Mouse (Mus musculus): ENCODE data around the gene Arhgef28. TPM values are rescaled to one million over a fixed set of nuclear protein-coding genes. Genes with fewer than 3 reads are reported as not detected.

The Arhgef28 gene
- total and polyA plus RNA-seq, 3 experiments = not detected

- Histone ChIP-seq H3K4me3 (ENCODE audit: control insufficient read depth in 1 of 2, insufficient read depth in 1 of 2, low read depth in 2 of 2, low read length in 2 of 2) (no peak overlapping the region), H3K27ac (ENCODE audit: control insufficient read depth, low read depth, low read length) (no peak overlapping the region), H3K9ac (ENCODE audit: control insufficient read depth, low read depth, low read length, poor library complexity, severe bottlenecking) (no peak overlapping the region), H3K79me2 (ENCODE audit: control insufficient read depth, insufficient read depth, low read length, poor library complexity) (no peaks in the 10 kb centered on the region), H3K36me3 (ENCODE audit: control insufficient read depth in 1 of 2, insufficient read depth in 2 of 2, low read length in 2 of 2) (no peaks in the 10 kb centered on the region), H3K9me3 (replicated peaks; ENCODE audit: insufficient read depth, low read length) (no peaks in the 10 kb centered on the region), H3K4me1 (ENCODE audit: control insufficient read depth in 1 of 2, insufficient read depth in 2 of 2, low read length in 2 of 2) (no peaks in the 10 kb centered on the region), H3K27me3 (ENCODE audit: control insufficient read depth in 1 of 2, insufficient read depth in 2 of 2, low read length in 2 of 2) (no peaks in the 10 kb centered on the region)
- no peak for TF ChIP-seq ETS1 (IDR thresholded peaks at IDR 0.05; ENCODE audit: low read depth, low read length)
- TF ChIP-seq ELF1 (IDR thresholded peaks at IDR 0.05; ENCODE audit: low read depth, low read length) = no peak
- no peak for TF ChIP-seq USF2 (IDR thresholded peaks at IDR 0.05; ENCODE audit: borderline replicate concordance in 1 of 2, insufficient read depth in 1 of 2, low read depth in 1 of 2, low read length in 2 of 2)
- TF ChIP-seq POLR2A (IDR thresholded peaks at IDR 0.05; ENCODE audit: control insufficient read depth in 1 of 2, insufficient read depth in 1 of 2, low read depth in 1 of 2, low read length in 2 of 2, poor library complexity in 1 of 2) = no peak
- TF ChIP-seq MYB (IDR thresholded peaks at IDR 0.05; ENCODE audit: low read depth, low read length) = no peak
- TF ChIP-seq ZNF384 (IDR thresholded peaks at IDR 0.05; ENCODE audit: low read depth, low read length) = no peak
- no peak for TF ChIP-seq MAFK (IDR thresholded peaks at IDR 0.05; ENCODE audit: borderline replicate concordance, low read depth, low read length)
- no peak for TF ChIP-seq GABPA (IDR thresholded peaks at IDR 0.05; ENCODE audit: low read depth, low read length)
- no peak for TF ChIP-seq MYC (IDR thresholded peaks at IDR 0.05; ENCODE audit: low read depth, low read length)
- TF ChIP-seq MEF2A (IDR thresholded peaks at IDR 0.05; ENCODE audit: extremely low read depth, insufficient replicate concordance, low read depth, low read length, poor library complexity, severe bottlenecking) = no peak
- TF ChIP-seq RCOR1 (IDR thresholded peaks at IDR 0.05; ENCODE audit: low read depth, low read length) = no peak
- TF ChIP-seq ZMIZ1 (IDR thresholded peaks at IDR 0.05; ENCODE audit: low read depth, low read length) = no peak
- TF ChIP-seq TBP (IDR thresholded peaks at IDR 0.05; ENCODE audit: low read depth, low read length) = no peak
- no peak for TF ChIP-seq POLR2AphosphoS2 (IDR thresholded peaks at IDR 0.05; ENCODE audit: low read length)
- TF ChIP-seq ZC3H11A (IDR thresholded peaks at IDR 0.05; ENCODE audit: low read depth, low read length) = no peak
- no peak for DNase-seq (ENCODE audit: low read depth, low spot score)
Measured at GRCm38 (mm10) chr13:98002598-98002997, 203.6 kb downstream of the Arhgef28 start.

DNA sequence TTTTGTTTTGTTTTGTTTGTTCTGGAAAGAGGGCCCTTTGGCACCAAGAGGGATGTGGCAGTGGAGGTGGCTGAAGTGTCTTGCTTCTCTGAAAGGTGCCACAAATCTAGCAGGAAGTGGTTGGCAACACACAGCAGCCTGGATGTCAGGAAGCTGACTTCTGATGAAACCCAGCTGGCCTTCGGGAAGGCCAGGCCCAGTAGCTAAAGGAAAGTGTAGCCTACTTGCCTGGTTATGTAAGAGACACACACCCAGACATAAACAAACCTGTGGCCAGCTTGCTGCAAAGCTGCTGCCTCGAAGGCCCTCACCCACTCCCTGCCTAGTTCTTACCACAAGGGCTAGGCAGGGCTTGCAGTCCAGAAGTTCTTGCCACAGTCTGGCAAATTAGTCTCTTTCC lies 204.1 kb downstream of the Arhgef28 start:
- H3K4me1 ChIP-seq (ENCODE audit: control insufficient read depth in 1 of 2, insufficient read depth in 2 of 2, low read length in 2 of 2) = no peaks in the 10 kb centered on the region
- no peaks in the 10 kb centered on the region for H3K79me2 ChIP-seq (ENCODE audit: control insufficient read depth, insufficient read depth, low read length, poor library complexity)
- H3K27me3 ChIP-seq (ENCODE audit: control insufficient read depth in 1 of 2, insufficient read depth in 2 of 2, low read length in 2 of 2) = no peaks in the 10 kb centered on the region
- H3K4me3 ChIP-seq (ENCODE audit: control insufficient read depth in 1 of 2, insufficient read depth in 1 of 2, low read depth in 2 of 2, low read length in 2 of 2) = no peak overlapping the region
- H3K9ac ChIP-seq (ENCODE audit: control insufficient read depth, low read depth, low read length, poor library complexity, severe bottlenecking) = no peak overlapping the region
- H3K27ac ChIP-seq (ENCODE audit: control insufficient read depth, low read depth, low read length) = no peak overlapping the region
- no peaks in the 10 kb centered on the region for H3K36me3 ChIP-seq (ENCODE audit: control insufficient read depth in 1 of 2, insufficient read depth in 2 of 2, low read length in 2 of 2)
- DNase-seq (ENCODE audit: low read depth, low spot score) = no peak
- H3K9me3 ChIP-seq (replicated peaks; ENCODE audit: insufficient read depth, low read length) = no peaks in the 10 kb centered on the region
- TF ChIP-seq USF2 (IDR thresholded peaks at IDR 0.05; ENCODE audit: borderline replicate concordance in 1 of 2, insufficient read depth in 1 of 2, low read depth in 1 of 2, low read length in 2 of 2) (no peak), E2F4 (IDR thresholded peaks at IDR 0.05; ENCODE audit: borderline replicate concordance, low read depth, low read length) (no peak), MAFK (IDR thresholded peaks at IDR 0.05; ENCODE audit: borderline replicate concordance, low read depth, low read length) (no peak), SMC3 (IDR thresholded peaks at IDR 0.05; ENCODE audit: low read depth, low read length) (no peak), USF1 (IDR thresholded peaks at IDR 0.05; ENCODE audit: low read depth, low read length) (no peak), MAX (IDR thresholded peaks at IDR 0.05; ENCODE audit: low read length) (no peak)
